Comparison of ENCODE assay signal across 7 mouse cellular contexts in the genomic region with DNA sequence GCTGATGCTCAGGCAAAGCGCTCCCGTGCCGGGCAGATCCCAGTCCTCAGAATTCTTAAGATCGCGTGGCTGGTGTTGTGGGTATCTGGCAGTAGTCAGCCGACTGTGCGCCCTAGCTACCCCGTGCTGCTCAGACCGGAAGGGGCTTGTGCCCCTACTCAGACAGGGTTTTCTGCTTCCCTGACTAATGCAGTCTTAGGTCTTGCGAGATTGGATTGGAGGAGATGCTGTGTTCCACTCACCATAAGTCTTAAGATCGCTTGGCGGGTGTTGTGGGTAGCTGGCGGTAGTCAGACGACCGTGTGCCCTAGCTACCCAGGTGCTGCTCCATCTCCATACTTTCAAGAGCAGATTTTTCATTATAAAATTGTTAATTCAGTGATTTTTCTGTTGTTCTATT.
A peak's percentile ranks its signal among the peaks of the same experiment; 100 is the strongest.
DNase-seq lines count a peak whose midpoint lies in the region; TF ChIP-seq lines count a peak whose summit lies in the region.
"Not testable (repeated sequence)": the region's sequence is repeated elsewhere in the genome, so short reads cannot be mapped to it uniquely, and the experiment has no call there.

No protein-coding gene starts in this region.

- in situ Hi-C loops in ES-E14 (cut with MboI; ENCODE audit: low sequenced_read_pairs in 2 of 2, unreplicated experiment in 2 of 2), result not testable (repeated sequence)

- H3K9ac ChIP-seq in ES-Bruce4 (ENCODE audit: low read depth, poor library complexity, severe bottlenecking), result 0 out of 2 replicates have a peak overlapping the region, but pooled peaks have one; percentile 38
- peak overlapping the region; percentile 54 for H3K9ac ChIP-seq in ES-E14 (ENCODE audit: insufficient read depth, low read depth, low read length, poor library complexity, severe bottlenecking)

- H3K36me3 ChIP-seq in E14TG2a.4 (ENCODE audit: insufficient read depth, low read length); ES-Bruce4 (ENCODE audit: control insufficient read depth, insufficient read depth, low read length, poor library complexity, severe bottlenecking); ES-E14 (ENCODE audit: control insufficient read depth, insufficient read depth, low read length, poor library complexity, severe bottlenecking): not testable (repeated sequence)

- DNase-seq in ES-CJ7 (ENCODE audit: low read depth, low spot score) (peak; percentile 71), R1 (ENCODE audit: low read depth, low spot score) (peak; percentile 43), WW6 (ENCODE audit: low read depth, low spot score) (peak; percentile 22), ZHBTc4 (ENCODE audit: low read depth, low spot score) (peak; percentile 60)
- not testable (repeated sequence) for DNase-seq in ES-E14 (ENCODE audit: low read depth, low spot score)

- H3K27ac ChIP-seq in ES-Bruce4 (ENCODE audit: insufficient read depth, low read length); ES-E14 (ENCODE audit: insufficient read depth, low read depth, low read length, poor library complexity, severe bottlenecking): not testable (repeated sequence)

- not testable (repeated sequence) for TF ChIP-seq CTCF in E14TG2a.4 (conservative IDR thresholded peaks at IDR 0.05; ENCODE audit: low read length); ES-Bruce4 (IDR thresholded peaks at IDR 0.05; ENCODE audit: low read depth, low read length)

- H3K4me3 ChIP-seq in E14TG2a.4 (replicated peaks; ENCODE audit: low read length) (peak overlapping the region; percentile 67), ES-Bruce4 (ENCODE audit: low read depth, low read length) (peak overlapping the region; percentile 66), ES-E14 (ENCODE audit: insufficient read depth in 1 of 2, low read depth in 1 of 2, low read length in 2 of 2, poor library complexity in 1 of 2, severe bottlenecking in 1 of 2) (peak overlapping the region; percentile 48 to 49)

- H3K4me1 ChIP-seq in E14TG2a.4 (replicated peaks; ENCODE audit: low read depth, low read length); ES-Bruce4 (ENCODE audit: control insufficient read depth, insufficient read depth, low read length); ES-E14 (ENCODE audit: control insufficient read depth in 2 of 2, insufficient read depth in 2 of 2, low read length in 2 of 2, poor library complexity in 1 of 2): not testable (repeated sequence)

- H3K27me3 ChIP-seq in E14TG2a.4 (ENCODE audit: insufficient read depth, low read length); ES-Bruce4 (ENCODE audit: control insufficient read depth, insufficient read depth, low read length, poor library complexity, severe bottlenecking): not testable (repeated sequence)

- TF ChIP-seq POLR2A in ES-Bruce4 (IDR thresholded peaks at IDR 0.05; ENCODE audit: insufficient read depth, low read length), result not testable (repeated sequence)

- TF ChIP-seq EP300 in ES-Bruce4 (IDR thresholded peaks at IDR 0.05; ENCODE audit: insufficient read depth, low read depth, low read length), result not testable (repeated sequence)

- not testable (repeated sequence) for H3K9me3 ChIP-seq in E14TG2a.4 (ENCODE audit: low read length); ES-Bruce4 (replicated peaks; ENCODE audit: control insufficient read depth, insufficient read depth, low read length, poor library complexity, severe bottlenecking); ES-E14 (ENCODE audit: control insufficient read depth, insufficient read depth, low read depth, low read length)
